Mouse (Mus musculus): Measurements from ENCODE around the gene Wdr31. TPM values are rescaled to one million over a fixed set of nuclear protein-coding genes. Genes with fewer than 3 reads are reported as not detected.

The Wdr31 gene
- total and polyA plus RNA-seq, 3 experiments: 3.0 to 5.0 (median 3.8) TPM

GRCm38 (mm10) chr4:62411606-62412005 lies 59.1 kb downstream of the Wdr31 start:
- dilution Hi-C loops (cut with MboI; ENCODE audit: extremely low pct_ligation_motif_present, extremely low pct_unique_long_range_greater_than_20kb, low sequenced_read_pairs): no loop called here

GRCm38 (mm10) chr4:62410325-62410724 lies 60.4 kb downstream of the Wdr31 start:
- TF ChIP-seq E2F4 (IDR thresholded peaks at IDR 0.05; ENCODE audit: insufficient replicate concordance, low read depth, low read length) (no peak), MEF2A (IDR thresholded peaks at IDR 0.05; ENCODE audit: borderline replicate concordance, low read depth, low read length) (no peak), POLR2AphosphoS2 (IDR thresholded peaks at IDR 0.05; ENCODE audit: low read depth, low read length) (no peak), ETS1 (conservative IDR thresholded peaks at IDR 0.05; ENCODE audit: low read depth, low read length) (no peak), SIN3A (IDR thresholded peaks at IDR 0.05; ENCODE audit: low read length) (no peak), ELF1 (IDR thresholded peaks at IDR 0.05; ENCODE audit: low read depth, low read length) (no peak), ZNF384 (IDR thresholded peaks at IDR 0.05; ENCODE audit: low read depth, low read length) (no peak), NELFE (IDR thresholded peaks at IDR 0.05; ENCODE audit: low read depth, low read length) (no peak), NRF1 (IDR thresholded peaks at IDR 0.05; ENCODE audit: low read depth, low read length) (no peak), USF2 (conservative IDR thresholded peaks at IDR 0.05; ENCODE audit: low read depth, low read length) (no peak), CHD1 (IDR thresholded peaks at IDR 0.05; ENCODE audit: low read depth, low read length) (no peak), RAD21 (IDR thresholded peaks at IDR 0.05; ENCODE audit: low read depth, low read length) (no peak), HCFC1 (IDR thresholded peaks at IDR 0.05; ENCODE audit: low read depth, low read length) (no peak), EP300 (IDR thresholded peaks at IDR 0.05; ENCODE audit: low read length) (no peak), TCF12 (IDR thresholded peaks at IDR 0.05; ENCODE audit: low read depth, low read length) (no peak), ZMIZ1 (IDR thresholded peaks at IDR 0.05; ENCODE audit: low read depth, low read length) (no peak), CHD2 (IDR thresholded peaks at IDR 0.05; ENCODE audit: low read length) (no peak)
- H3K4me3 ChIP-seq (replicated peaks in 1 of 3; ENCODE audit: low read depth in 2 of 3, low read length in 2 of 3, poor library complexity in 1 of 3): peak overlapping the region in 2 of 3 experiments; percentile 80 to 99
- dilution Hi-C loops (cut with MboI; ENCODE audit: extremely low pct_ligation_motif_present, extremely low pct_unique_long_range_greater_than_20kb, low sequenced_read_pairs) (no loop called here), in situ Hi-C loops (cut with MboI; ENCODE audit: low pct_ligation_motif_present, low pct_unique_long_range_greater_than_20kb, low sequenced_read_pairs) (no loop called here)
- peaks cover 12 to 43% of the 10 kb centered on the region in 2 experiments for H3K4me1 ChIP-seq (ENCODE audit: control insufficient read depth in 1 of 2, insufficient read depth in 2 of 2)
- DNase-seq (ENCODE audit: extremely low read depth): no peak
- H3K4me2 ChIP-seq (ENCODE audit: insufficient read depth, low read depth, poor library complexity, severe bottlenecking): peak overlapping the region; percentile 95
- peaks cover 35 to 55% of the 10 kb centered on the region in 2 experiments for H3K36me3 ChIP-seq (replicated peaks in 1 of 2; ENCODE audit: control insufficient read depth in 1 of 2, insufficient read depth in 1 of 2, low read length in 1 of 2)
- H3K9ac ChIP-seq (ENCODE audit: insufficient read depth, low read depth): peak overlapping the region; percentile 64; the same call in 1 of the 2 replicates
- H3K9me3 ChIP-seq (replicated peaks; ENCODE audit: low read length): no peaks in the 10 kb centered on the region
- H3K27ac ChIP-seq (ENCODE audit: insufficient read depth, low read depth): no peak overlapping the region
- H3K27me3 ChIP-seq (replicated peaks): no peaks in the 10 kb centered on the region
- H3K79me2 ChIP-seq (replicated peaks; ENCODE audit: control insufficient read depth, extremely low read depth, insufficient read depth, poor library complexity, severe bottlenecking): peaks cover 56% of the 10 kb centered on the region

More at GRCm38 (mm10) chr4:62411606-62412005, 59.1 kb downstream of the Wdr31 start:
- Histone ChIP-seq H3K4me2 (ENCODE audit: insufficient read depth, low read depth, poor library complexity, severe bottlenecking) (0 out of 2 replicates have a peak overlapping the region, but pooled peaks have one; percentile 44), H3K9ac (ENCODE audit: insufficient read depth, low read depth) (no peak overlapping the region), H3K36me3 (replicated peaks in 1 of 2; ENCODE audit: control insufficient read depth in 1 of 2, insufficient read depth in 1 of 2, low read length in 1 of 2) (peaks cover 48 to 60% of the 10 kb centered on the region in 2 experiments), H3K4me3 (replicated peaks in 1 of 3; ENCODE audit: low read depth in 2 of 3, low read length in 2 of 3, poor library complexity in 1 of 3) (no peak overlapping the region), H3K4me1 (ENCODE audit: control insufficient read depth in 1 of 2, insufficient read depth in 2 of 2) (peaks cover 4 to 31% of the 10 kb centered on the region in 2 experiments; a peak in 2 of 4 replicates), H3K27ac (ENCODE audit: insufficient read depth, low read depth) (no peak overlapping the region), H3K79me2 (replicated peaks; ENCODE audit: control insufficient read depth, extremely low read depth, insufficient read depth, poor library complexity, severe bottlenecking) (peaks cover 43% of the 10 kb centered on the region), H3K9me3 (replicated peaks; ENCODE audit: low read length) (no peaks in the 10 kb centered on the region), H3K27me3 (replicated peaks) (no peaks in the 10 kb centered on the region)
- in situ Hi-C loops (cut with MboI; ENCODE audit: low pct_ligation_motif_present, low pct_unique_long_range_greater_than_20kb, low sequenced_read_pairs): no loop called here
- no peak for DNase-seq (ENCODE audit: extremely low read depth)
- no peak for TF ChIP-seq POLR2A (IDR thresholded peaks at IDR 0.05; ENCODE audit: low read depth, low read length)
- TF ChIP-seq KAT2A (IDR thresholded peaks at IDR 0.05; ENCODE audit: insufficient replicate concordance, low read length): no peak
- TF ChIP-seq CHD2 (IDR thresholded peaks at IDR 0.05; ENCODE audit: low read length): no peak
- no peak for TF ChIP-seq MYC (IDR thresholded peaks at IDR 0.05; ENCODE audit: low read depth, low read length)
- TF ChIP-seq IRF4 (IDR thresholded peaks at IDR 0.05; ENCODE audit: low read depth, low read length): no peak
- TF ChIP-seq ZNF384 (IDR thresholded peaks at IDR 0.05; ENCODE audit: low read depth, low read length): no peak
- no peak for TF ChIP-seq USF1 (IDR thresholded peaks at IDR 0.05; ENCODE audit: low read depth, low read length)
- no peak for TF ChIP-seq HCFC1 (IDR thresholded peaks at IDR 0.05; ENCODE audit: low read depth, low read length)
- no peak for TF ChIP-seq MAFK (IDR thresholded peaks at IDR 0.05; ENCODE audit: insufficient replicate concordance, low read length)
